Mouse (Mus musculus): ENCODE data around the gene N4bp1. TPM values are rescaled to one million over a fixed set of nuclear protein-coding genes. Genes with fewer than 3 reads are reported as not detected.
A peak's percentile ranks its signal among the peaks of the same experiment; 100 is the strongest.

N4bp1 gene
- total RNA-seq, 2 experiments from 2014 or later = 16.9 to 17.5 TPM

GRCm38 (mm10) chr8:86862837-86863236, 22.2 kb downstream of the N4bp1 start:
- no peak for DNase-seq
- intact Hi-C loops (cut with DNase I) = no loop called here

GRCm38 (mm10) chr8:86862155-86862816, 22.8 kb downstream of the N4bp1 start:
- intact Hi-C loops (cut with DNase I) = no loop called here
- no peak for DNase-seq

GRCm38 (mm10) chr8:86861516-86861915, 23.5 kb downstream of the N4bp1 start:
- intact Hi-C loops (cut with DNase I) = loop anchor here (2.0 kb wide), 1 partner anchor 17 kb away; no protein-coding TSS in a partner anchor
- DNase-seq = no peak

GRCm38 (mm10) chr8:86856248-86856647, 28.8 kb downstream of the N4bp1 start:
- intact Hi-C loops (cut with DNase I) = no loop called here
- DNase-seq = no peak

- intact Hi-C loops (cut with DNase I) = no loop called here
- DNase-seq = no peak
These were observed 30.4 kb downstream of the N4bp1 start for GRCm38 (mm10) chr8:86854686-86855085.

GRCm38 (mm10) chr8:86853989-86854373, 31.1 kb downstream of the N4bp1 start:
- intact Hi-C loops (cut with DNase I) = no loop called here
- no peak for DNase-seq

- DNase-seq = no peak
- intact Hi-C loops (cut with DNase I) = no loop called here
These were observed 31.6 kb downstream of the N4bp1 start for GRCm38 (mm10) chr8:86853266-86853988.

- intact Hi-C loops (cut with DNase I) = no loop called here
- no peak for DNase-seq
These were observed 32.6 kb downstream of the N4bp1 start for GRCm38 (mm10) chr8:86852491-86852890.

- no peak for DNase-seq
- intact Hi-C loops (cut with DNase I) = no loop called here
These were observed 36.2 kb downstream of the N4bp1 start for GRCm38 (mm10) chr8:86848876-86849275.

GRCm38 (mm10) chr8:86848401-86848800, 36.7 kb downstream of the N4bp1 start:
- no peak for DNase-seq
- intact Hi-C loops (cut with DNase I) = no loop called here

GRCm38 (mm10) chr8:86847091-86847490, 38.0 kb downstream of the N4bp1 start:
- intact Hi-C loops (cut with DNase I) = no loop called here

GRCm38 (mm10) chr8:86845875-86846274, 39.2 kb downstream of the N4bp1 start:
- intact Hi-C loops (cut with DNase I) = no loop called here
- DNase-seq = no peak

More at GRCm38 (mm10) chr8:86847091-86847490, 38.0 kb downstream of the N4bp1 start:
- DNase-seq = no peak

GRCm38 (mm10) chr8:86844856-86845255, 40.2 kb downstream of the N4bp1 start:
- DNase-seq = no peak

GRCm38 (mm10) chr8:86843896-86844295, 41.2 kb downstream of the N4bp1 start:
- DNase-seq = peak; percentile 36 to 38
- intact Hi-C loops (cut with DNase I) = loop anchor here (1.0 to 5.0 kb wide), 3 partner anchors 58 to 202 kb away; no protein-coding TSS in a partner anchor

More at GRCm38 (mm10) chr8:86844856-86845255, 40.2 kb downstream of the N4bp1 start:
- intact Hi-C loops (cut with DNase I) = loop anchor here (1.0 to 5.0 kb wide), 3 partner anchors 57 to 203 kb away; no protein-coding TSS in a partner anchor

- intact Hi-C loops (cut with DNase I) = loop anchor here (5.0 kb wide), 2 partner anchors 124 to 199 kb away; no protein-coding TSS in a partner anchor
- DNase-seq = no peak
These were observed 43.3 kb downstream of the N4bp1 start for GRCm38 (mm10) chr8:86841556-86842309.

- intact Hi-C loops (cut with DNase I) = loop anchor here (5.0 kb wide), 2 partner anchors 123 to 198 kb away; no protein-coding TSS in a partner anchor
- DNase-seq = no peak
These were observed 44.9 kb downstream of the N4bp1 start for GRCm38 (mm10) chr8:86840120-86840693.

GRCm38 (mm10) chr8:86838707-86839438, 46.2 kb downstream of the N4bp1 start:
- intact Hi-C loops (cut with DNase I) = no loop called here
- DNase-seq = no peak

- DNase-seq = no peak
- intact Hi-C loops (cut with DNase I) = no loop called here
These were observed 47.8 kb downstream of the N4bp1 start for GRCm38 (mm10) chr8:86837234-86837633.

- intact Hi-C loops (cut with DNase I) = no loop called here
- DNase-seq = no peak
These were observed 49.2 kb downstream of the N4bp1 start for GRCm38 (mm10) chr8:86835881-86836280.

Measured in heart, postnatal 36 days (tissue).